Mouse (Mus musculus) neural tube, embryonic 14.5 days (tissue): ENCODE data around the gene Cep128. TPM values are rescaled to one million over a fixed set of nuclear protein-coding genes. Genes with fewer than 3 reads are reported as not detected.

Experiments used
- ATAC-seq: fragments of 200-750 bp; cut with Nextera tagmentation; 2 replicates; pipeline ENCODE4 v1.8.0; 2017; ENCODE audit warnings: low read depth, mild to moderate bottlenecking, moderate TSS enrichment, moderate library complexity
- H3K27ac ChIP-seq: fragments of 300-500 bp; sonication (generic); 2 replicates; pipeline ENCODE4 v1.5.1; 2014; ENCODE audit warnings: low read depth, mild to moderate bottlenecking, control low read depth, low read length, moderate library complexity, mixed read lengths
- H3K27me3 ChIP-seq: fragments of 300-500 bp; sonication (generic); 2 replicates; pipeline ENCODE4 v1.6.1; 2014; ENCODE audit warnings: low read length; ENCODE audit not compliant: control insufficient read depth, insufficient read depth
- H3K36me3 ChIP-seq: fragments of 300-500 bp; sonication (generic); 2 replicates; pipeline ENCODE4 v1.6.1; 2014; ENCODE audit warnings: low read length, mixed read lengths; ENCODE audit not compliant: control insufficient read depth, insufficient read depth
- H3K4me1 ChIP-seq: fragments of 300-500 bp; sonication (generic); 2 replicates; pipeline ENCODE4 v1.6.1; 2014; ENCODE audit warnings: low read length; ENCODE audit not compliant: control insufficient read depth, insufficient read depth
- H3K4me2 ChIP-seq: fragments of 300-500 bp; sonication (generic); 2 replicates; pipeline ENCODE4 v1.6.1; 2014; ENCODE audit warnings: mild to moderate bottlenecking, low read depth, low read length, control low read depth
- H3K4me3 ChIP-seq: fragments of 300-500 bp; sonication (generic); 2 replicates; pipeline ENCODE4 v1.5.1; 2014; ENCODE audit warnings: low read depth, low read length, control low read depth, mixed read lengths
- H3K9ac ChIP-seq: fragments of 300-500 bp; sonication (generic); replicated peaks from 2 replicates; pipeline ENCODE4 v1.6.1; 2014; ENCODE audit warnings: low read depth, mild to moderate bottlenecking, control low read depth, low read length, mixed read lengths
- H3K9me3 ChIP-seq: fragments of 300-500 bp; sonication (generic); 2 replicates; pipeline ENCODE4 v1.6.1; 2016; ENCODE audit warnings: low read length; ENCODE audit not compliant: control insufficient read depth
- WGBS: fragments of 180-500 bp; shearing (Covaris S2); extraction: QIAGEN DNeasy Blood & Tissue Kit; methylation state at CpG from one replicate; pipeline ENCODE4 v1.1.7; 2014; 5-methylcytosine and 5-hydroxymethylcytosine counted together
- polyA plus RNA-seq: library from polyadenylated mRNA; unstranded; fragments of >200 nt; fragmentation: Nextera tagmentation; extraction: Ambion mirVana; gene quantifications from 2 replicates; pipeline ENCODE4 v1.2.1, GENCODE M21; 2014

Gene Cep128
- polyA plus RNA-seq, 1 experiment from 2014 or later: 3.6 TPM

DNA sequence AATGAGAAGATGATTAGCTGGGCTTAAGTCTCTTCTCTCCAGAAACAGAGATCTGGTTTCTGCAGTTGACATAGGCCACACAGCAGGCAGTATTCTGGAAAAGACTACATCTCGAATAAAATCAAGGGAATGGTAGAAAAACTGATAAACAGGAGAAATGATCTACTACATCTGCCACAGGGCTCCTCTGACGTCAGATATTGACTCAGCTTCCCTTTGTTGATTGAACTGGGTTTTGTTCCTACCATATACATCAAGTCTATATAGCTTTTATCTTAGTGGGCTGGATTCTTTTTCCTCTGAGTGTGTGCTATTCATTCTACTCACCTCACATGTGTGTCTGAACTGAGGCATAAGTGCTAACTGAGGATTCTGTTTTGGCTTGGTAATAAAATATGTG is 200.3 kb downstream of the Cep128 start:
- ATAC-seq: no peak
- 71% methylated on average over 2 of the region's 2 CpGs for WGBS
- no peaks in the 10 kb centered on the region for H3K4me1 ChIP-seq
- H3K27ac ChIP-seq: no peak overlapping the region
- H3K27me3 ChIP-seq: no peaks in the 10 kb centered on the region
- H3K4me3 ChIP-seq: no peak overlapping the region
- no peak overlapping the region for H3K4me2 ChIP-seq
- H3K9me3 ChIP-seq: no peaks in the 10 kb centered on the region
- H3K9ac ChIP-seq: no peak overlapping the region
- no peaks in the 10 kb centered on the region for H3K36me3 ChIP-seq

- H3K9me3 ChIP-seq: no peaks in the 10 kb centered on the region
- no peaks in the 10 kb centered on the region for H3K4me1 ChIP-seq
- no peaks in the 10 kb centered on the region for H3K27me3 ChIP-seq
- no peak overlapping the region for H3K27ac ChIP-seq
- no peaks in the 10 kb centered on the region for H3K36me3 ChIP-seq
- 93% methylated on average over 4 of the region's 4 CpGs for WGBS
- no peak for ATAC-seq
- H3K4me3 ChIP-seq: no peak overlapping the region
- no peak overlapping the region for H3K4me2 ChIP-seq
- H3K9ac ChIP-seq: no peak overlapping the region
Measured at GRCm38 (mm10) chr12:91183304-91183855, 200.8 kb downstream of the Cep128 start.

DNA sequence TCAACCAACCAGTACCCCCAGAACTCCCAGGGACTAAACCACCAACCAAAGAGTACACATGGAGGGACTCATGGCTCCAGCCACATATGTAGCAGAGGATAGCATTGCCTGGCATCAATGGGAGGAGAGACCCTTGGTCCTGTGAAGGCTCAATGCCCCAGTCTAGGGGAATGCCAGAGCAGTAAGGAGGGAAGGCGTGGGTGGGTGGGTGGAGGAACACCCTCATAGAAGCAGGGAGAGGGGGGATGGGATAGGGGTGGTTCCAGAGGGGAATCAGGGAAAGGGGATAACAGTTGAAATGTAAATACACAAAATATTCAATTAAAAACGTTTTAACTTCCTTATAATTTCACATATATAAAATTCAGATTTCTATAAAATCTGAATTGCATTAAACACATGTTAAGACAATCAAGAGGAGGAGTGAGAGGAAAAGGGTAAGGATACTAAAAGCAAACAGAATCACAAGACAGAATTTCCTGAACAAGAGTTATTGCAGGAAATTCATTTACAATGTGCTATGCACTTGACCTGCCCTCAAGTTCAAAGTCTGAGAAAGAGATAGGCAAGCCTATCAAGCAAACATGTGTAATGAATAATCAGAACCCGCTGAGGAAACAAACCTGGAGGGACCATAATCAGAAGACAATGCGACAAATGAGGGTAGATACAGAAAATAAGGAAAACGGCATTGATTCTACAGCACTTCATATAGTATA is 207.2 kb downstream of the Cep128 start:
- no peaks in the 10 kb centered on the region for H3K27me3 ChIP-seq
- ATAC-seq: no peak
- H3K9ac ChIP-seq: no peak overlapping the region
- no peak overlapping the region for H3K4me3 ChIP-seq
- WGBS: 80% methylated on average over 5 of the region's 5 CpGs
- no peaks in the 10 kb centered on the region for H3K4me1 ChIP-seq
- no peak overlapping the region for H3K27ac ChIP-seq
- no peaks in the 10 kb centered on the region for H3K36me3 ChIP-seq
- H3K4me2 ChIP-seq: no peak overlapping the region
- H3K9me3 ChIP-seq: no peaks in the 10 kb centered on the region

- WGBS: 44% methylated on average over 3 of the region's 3 CpGs
- H3K27ac ChIP-seq: no peak overlapping the region
- H3K4me1 ChIP-seq: no peaks in the 10 kb centered on the region
- no peak overlapping the region for H3K4me2 ChIP-seq
- no peak overlapping the region for H3K4me3 ChIP-seq
- no peaks in the 10 kb centered on the region for H3K9me3 ChIP-seq
- H3K36me3 ChIP-seq: no peaks in the 10 kb centered on the region
- H3K27me3 ChIP-seq: no peaks in the 10 kb centered on the region
- no peak for ATAC-seq
- H3K9ac ChIP-seq: no peak overlapping the region
Measured at GRCm38 (mm10) chr12:91171613-91172012, 212.6 kb downstream of the Cep128 start.

- Histone ChIP-seq H3K9me3 (no peaks in the 10 kb centered on the region), H3K36me3 (no peaks in the 10 kb centered on the region), H3K27ac (no peak overlapping the region), H3K4me3 (no peak overlapping the region), H3K27me3 (no peaks in the 10 kb centered on the region), H3K4me2 (no peak overlapping the region), H3K4me1 (no peaks in the 10 kb centered on the region), H3K9ac (no peak overlapping the region)
- no peak for ATAC-seq
- WGBS: 92% methylated on average over 6 of the region's 6 CpGs
Measured at GRCm38 (mm10) chr12:91161015-91161730, 223.0 kb downstream of the Cep128 start.

DNA sequence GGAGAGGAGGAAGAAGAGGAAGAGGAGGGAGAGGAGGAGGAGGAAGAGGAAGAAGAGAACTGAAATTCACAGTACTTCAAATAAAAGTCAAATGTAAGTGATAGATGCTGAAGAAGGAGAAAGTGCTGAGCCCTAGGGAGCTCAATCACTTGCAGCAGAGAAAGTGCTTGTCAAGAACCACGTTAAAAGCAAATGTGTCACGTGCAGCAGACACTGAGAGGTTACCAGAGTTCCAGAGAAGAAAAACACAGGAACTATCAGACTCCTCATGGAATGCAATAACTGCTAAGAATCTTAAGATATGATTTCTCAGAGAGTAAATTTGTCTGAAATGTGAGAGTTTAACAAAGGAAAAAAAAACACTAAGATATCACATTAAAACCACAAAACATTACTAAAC is 225.7 kb downstream of the Cep128 start:
- H3K4me3 ChIP-seq: no peak overlapping the region
- ATAC-seq: no peak
- H3K4me2 ChIP-seq: no peak overlapping the region
- no peaks in the 10 kb centered on the region for H3K4me1 ChIP-seq
- no peaks in the 10 kb centered on the region for H3K36me3 ChIP-seq
- no peak overlapping the region for H3K27ac ChIP-seq
- no peaks in the 10 kb centered on the region for H3K27me3 ChIP-seq
- 53% methylated on average over 2 of the region's 2 CpGs for WGBS
- no peaks in the 10 kb centered on the region for H3K9me3 ChIP-seq
- H3K9ac ChIP-seq: no peak overlapping the region

DNA sequence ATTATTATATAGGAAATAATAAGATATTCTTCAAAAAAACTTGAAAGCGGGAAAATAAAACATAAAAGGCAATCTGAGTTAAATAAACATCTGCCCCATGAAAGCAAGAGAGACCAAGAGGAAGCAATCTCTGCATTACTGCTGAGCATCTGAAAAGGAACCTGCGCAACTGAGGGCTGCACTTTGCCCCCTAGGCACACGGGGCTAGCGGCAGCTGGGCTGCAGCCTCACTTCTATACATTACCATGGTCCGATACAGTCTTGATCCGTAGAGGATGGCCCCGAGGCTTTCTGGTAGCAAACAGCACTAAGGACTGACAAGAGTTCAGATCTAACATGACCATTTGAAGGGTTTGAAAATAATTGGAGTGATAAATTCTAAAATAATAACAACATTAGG is 230.2 kb downstream of the Cep128 start:
- no peaks in the 10 kb centered on the region for H3K27me3 ChIP-seq
- no peaks in the 10 kb centered on the region for H3K4me1 ChIP-seq
- no peak overlapping the region for H3K4me3 ChIP-seq
- 82% methylated on average over 7 of the region's 7 CpGs for WGBS
- no peaks in the 10 kb centered on the region for H3K36me3 ChIP-seq
- H3K27ac ChIP-seq: no peak overlapping the region
- no peak overlapping the region for H3K4me2 ChIP-seq
- ATAC-seq: no peak
- H3K9ac ChIP-seq: no peak overlapping the region
- H3K9me3 ChIP-seq: no peaks in the 10 kb centered on the region

DNA sequence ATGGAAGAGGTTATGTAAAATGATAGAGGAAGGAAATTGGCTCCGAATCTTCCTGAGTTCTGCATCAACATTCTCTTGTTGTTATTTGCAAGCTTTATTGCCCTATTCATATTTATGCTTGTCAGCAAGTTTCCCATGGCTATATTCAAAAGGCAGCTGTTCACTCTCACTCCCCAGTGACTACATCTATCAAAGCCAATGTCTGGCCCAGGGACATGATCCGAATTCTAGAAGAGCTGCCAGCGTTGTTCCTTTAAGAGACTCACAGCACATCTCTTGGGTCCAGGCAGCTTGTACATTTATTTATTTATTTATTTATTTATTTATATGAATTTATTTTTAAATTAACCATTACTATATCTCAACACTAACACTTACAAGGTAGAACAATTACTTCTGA is 235.1 kb downstream of the Cep128 start:
- peak; percentile 60; the same call in 1 of the 2 replicates for ATAC-seq
- H3K9me3 ChIP-seq: no peaks in the 10 kb centered on the region
- 41% methylated on average over 3 of the region's 3 CpGs for WGBS
- H3K36me3 ChIP-seq: no peaks in the 10 kb centered on the region
- no peaks in the 10 kb centered on the region for H3K4me1 ChIP-seq
- H3K4me3 ChIP-seq: no peak overlapping the region
- no peak overlapping the region for H3K9ac ChIP-seq
- no peak overlapping the region for H3K27ac ChIP-seq
- no peaks in the 10 kb centered on the region for H3K27me3 ChIP-seq
- H3K4me2 ChIP-seq: no peak overlapping the region
